Mouse (Mus musculus): ENCODE data around the gene Retreg1. TPM values are rescaled to one million over a fixed set of nuclear protein-coding genes. Genes with fewer than 3 reads are reported as not detected.

Gene Retreg1
- polyA plus RNA-seq, 1 experiment from 2014 or later, result 19.5 TPM

- no peaks in the 10 kb centered on the region for H3K4me1 ChIP-seq (ENCODE audit: control insufficient read depth, insufficient read depth, low read length)
- no peak for ATAC-seq (ENCODE audit: insufficient read depth, low FRiP score)
- H3K36me3 ChIP-seq (ENCODE audit: control insufficient read depth, insufficient read depth, low read length), result no peaks in the 10 kb centered on the region
- H3K4me2 ChIP-seq (ENCODE audit: low read depth, low read length), result no peak overlapping the region
- H3K9me3 ChIP-seq (replicated peaks; ENCODE audit: control insufficient read depth, low read length), result no peaks in the 10 kb centered on the region
- no peaks in the 10 kb centered on the region for H3K27me3 ChIP-seq (ENCODE audit: control insufficient read depth, insufficient read depth, low read length)
- 4% methylated on average over 7 of the region's 7 CpGs for WGBS
- no peak overlapping the region for H3K9ac ChIP-seq (ENCODE audit: low read length)
- H3K27ac ChIP-seq (ENCODE audit: low read length), result no peak overlapping the region
- H3K4me3 ChIP-seq (replicated peaks; ENCODE audit: low read length), result no peak overlapping the region
These were observed 57.6 kb downstream of the Retreg1 start for GRCm38 (mm10) chr15:25900540-25900939.

DNA sequence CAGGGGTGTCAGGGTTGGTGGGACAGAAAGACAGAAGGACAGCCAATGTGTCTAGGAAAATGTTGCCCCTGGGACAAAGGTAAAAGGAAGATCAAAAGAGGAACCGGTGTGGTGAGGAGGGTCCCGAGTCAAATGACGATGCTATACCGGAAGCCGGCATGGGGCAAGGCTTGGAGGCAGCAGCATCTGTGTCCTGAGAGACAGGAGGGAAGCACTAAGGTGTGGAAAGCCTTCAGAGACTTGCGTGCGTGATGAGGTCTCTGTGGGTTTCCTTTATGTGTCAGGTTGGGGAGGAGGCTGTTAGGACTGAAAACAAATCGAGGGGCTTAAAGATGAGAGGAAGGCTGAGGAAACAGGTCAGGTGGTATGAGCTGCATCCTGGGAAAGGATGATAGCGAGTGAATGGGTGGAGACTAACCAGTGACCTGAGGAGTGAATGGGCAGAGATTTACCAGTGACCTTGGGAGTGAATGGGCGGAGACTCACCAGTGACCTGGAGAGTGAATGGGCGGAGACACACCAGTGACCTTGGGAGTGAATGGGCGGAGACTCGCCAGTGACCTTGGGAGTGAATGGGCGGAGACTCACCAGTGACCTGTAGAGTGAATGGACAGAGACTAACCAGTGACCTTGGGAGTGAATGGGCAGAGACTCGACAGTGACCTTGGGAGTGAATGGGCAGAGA is 60.1 kb downstream of the Retreg1 start:
- H3K9ac ChIP-seq (ENCODE audit: low read length), result no peak overlapping the region
- H3K27me3 ChIP-seq (ENCODE audit: control insufficient read depth, insufficient read depth, low read length), result no peaks in the 10 kb centered on the region
- 87% methylated on average over 15 of the region's 15 CpGs for WGBS
- no peaks in the 10 kb centered on the region for H3K36me3 ChIP-seq (ENCODE audit: control insufficient read depth, insufficient read depth, low read length)
- no peak overlapping the region for H3K4me3 ChIP-seq (replicated peaks; ENCODE audit: low read length)
- H3K9me3 ChIP-seq (replicated peaks; ENCODE audit: control insufficient read depth, low read length), result no peaks in the 10 kb centered on the region
- ATAC-seq (ENCODE audit: insufficient read depth, low FRiP score), result no peak
- no peak overlapping the region for H3K27ac ChIP-seq (ENCODE audit: low read length)
- no peak overlapping the region for H3K4me2 ChIP-seq (ENCODE audit: low read depth, low read length)
- H3K4me1 ChIP-seq (ENCODE audit: control insufficient read depth, insufficient read depth, low read length), result no peaks in the 10 kb centered on the region

DNA sequence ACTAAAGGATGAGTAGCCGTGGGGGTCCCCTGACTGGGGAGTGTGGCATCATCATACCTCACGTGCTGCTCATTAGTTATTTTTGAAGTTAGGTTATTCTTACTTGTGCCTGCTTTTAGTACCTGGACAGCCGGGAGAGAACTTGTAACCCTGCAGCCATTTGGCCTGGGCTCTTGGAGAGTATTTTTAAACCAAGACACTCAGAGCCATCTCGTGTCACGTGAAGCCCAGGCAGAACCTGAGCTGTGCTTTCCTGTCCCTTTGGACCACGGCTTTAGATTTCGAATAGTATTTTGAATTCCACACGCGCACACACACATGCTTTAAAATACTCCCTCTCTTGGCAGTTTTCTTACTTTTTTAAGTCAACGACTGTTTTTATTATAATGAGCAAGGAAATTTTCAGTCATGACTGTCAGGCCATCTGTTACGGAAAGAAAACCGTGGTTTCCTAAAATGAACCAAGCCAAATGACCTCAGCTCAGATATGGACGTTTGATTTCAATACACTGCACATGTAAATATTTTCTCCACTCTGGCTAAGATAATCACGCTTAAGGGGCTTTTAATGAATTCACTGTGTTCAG is 61.5 kb downstream of the Retreg1 start:
- Histone ChIP-seq H3K9ac (ENCODE audit: low read length) (no peak overlapping the region), H3K9me3 (replicated peaks; ENCODE audit: control insufficient read depth, low read length) (no peaks in the 10 kb centered on the region), H3K27ac (ENCODE audit: low read length) (no peak overlapping the region), H3K36me3 (ENCODE audit: control insufficient read depth, insufficient read depth, low read length) (no peaks in the 10 kb centered on the region), H3K4me1 (ENCODE audit: control insufficient read depth, insufficient read depth, low read length) (no peaks in the 10 kb centered on the region), H3K4me2 (ENCODE audit: low read depth, low read length) (no peak overlapping the region), H3K27me3 (ENCODE audit: control insufficient read depth, insufficient read depth, low read length) (no peaks in the 10 kb centered on the region), H3K4me3 (replicated peaks; ENCODE audit: low read length) (no peak overlapping the region)
- ATAC-seq (ENCODE audit: insufficient read depth, low FRiP score), result no peak
- WGBS, result 72% methylated on average over 14 of the region's 14 CpGs

- no peak for ATAC-seq (ENCODE audit: insufficient read depth, low FRiP score)
These were observed 67.0 kb downstream of the Retreg1 start for GRCm38 (mm10) chr15:25909783-25910494.

DNA sequence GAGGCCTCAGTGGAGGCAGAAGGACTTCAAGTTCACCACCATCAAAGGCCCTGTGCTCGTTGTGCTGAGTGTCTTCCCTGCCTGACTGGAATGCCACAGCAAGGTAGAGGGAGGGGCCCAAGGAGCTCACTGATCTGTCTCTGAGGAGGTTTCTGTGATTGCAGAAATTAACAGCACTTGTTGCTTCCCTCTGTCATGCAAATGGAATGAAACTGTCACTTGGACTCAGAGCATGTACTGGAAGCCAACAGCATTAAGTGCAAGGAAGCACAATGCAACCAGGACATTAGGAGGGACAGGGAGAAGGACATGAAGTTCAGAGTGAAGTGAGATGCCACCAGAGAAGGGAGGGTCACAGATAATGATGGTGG is 67.5 kb downstream of the Retreg1 start:
- H3K27ac ChIP-seq (ENCODE audit: low read length), result no peak overlapping the region
- no peak overlapping the region for H3K9ac ChIP-seq (ENCODE audit: low read length)
- no peaks in the 10 kb centered on the region for H3K27me3 ChIP-seq (ENCODE audit: control insufficient read depth, insufficient read depth, low read length)
- H3K36me3 ChIP-seq (ENCODE audit: control insufficient read depth, insufficient read depth, low read length), result no peaks in the 10 kb centered on the region
- no peak for ATAC-seq (ENCODE audit: insufficient read depth, low FRiP score)
- 23% methylated on average over 1 of the region's 1 CpGs for WGBS
- no peak overlapping the region for H3K4me3 ChIP-seq (replicated peaks; ENCODE audit: low read length)
- peaks cover 3% of the 10 kb centered on the region; the same call in 1 of the 2 replicates for H3K4me1 ChIP-seq (ENCODE audit: control insufficient read depth, insufficient read depth, low read length)
- H3K4me2 ChIP-seq (ENCODE audit: low read depth, low read length), result no peak overlapping the region
- no peaks in the 10 kb centered on the region for H3K9me3 ChIP-seq (replicated peaks; ENCODE audit: control insufficient read depth, low read length)

More at GRCm38 (mm10) chr15:25909783-25910494, 67.0 kb downstream of the Retreg1 start:
- no peak overlapping the region for H3K4me3 ChIP-seq (replicated peaks; ENCODE audit: low read length)
- H3K4me2 ChIP-seq (ENCODE audit: low read depth, low read length), result no peak overlapping the region
- H3K9ac ChIP-seq (ENCODE audit: low read length), result no peak overlapping the region
- H3K4me1 ChIP-seq (ENCODE audit: control insufficient read depth, insufficient read depth, low read length), result peaks cover 1% of the 10 kb centered on the region; the same call in 1 of the 2 replicates
- H3K36me3 ChIP-seq (ENCODE audit: control insufficient read depth, insufficient read depth, low read length), result no peaks in the 10 kb centered on the region
- H3K27me3 ChIP-seq (ENCODE audit: control insufficient read depth, insufficient read depth, low read length), result no peaks in the 10 kb centered on the region
- no peak overlapping the region for H3K27ac ChIP-seq (ENCODE audit: low read length)
- WGBS, result 75% methylated on average over 11 of the region's 11 CpGs
- no peaks in the 10 kb centered on the region for H3K9me3 ChIP-seq (replicated peaks; ENCODE audit: control insufficient read depth, low read length)

- no peak overlapping the region for H3K9ac ChIP-seq (ENCODE audit: low read length)
- H3K27ac ChIP-seq (ENCODE audit: low read length), result no peak overlapping the region
- peaks cover 3% of the 10 kb centered on the region; the same call in 1 of the 2 replicates for H3K4me1 ChIP-seq (ENCODE audit: control insufficient read depth, insufficient read depth, low read length)
- no peaks in the 10 kb centered on the region for H3K27me3 ChIP-seq (ENCODE audit: control insufficient read depth, insufficient read depth, low read length)
- ATAC-seq (ENCODE audit: insufficient read depth, low FRiP score), result no peak
- no peaks in the 10 kb centered on the region for H3K9me3 ChIP-seq (replicated peaks; ENCODE audit: control insufficient read depth, low read length)
- WGBS, result 88% methylated on average over 1 of the region's 1 CpGs
- no peak overlapping the region for H3K4me3 ChIP-seq (replicated peaks; ENCODE audit: low read length)
- no peak overlapping the region for H3K4me2 ChIP-seq (ENCODE audit: low read depth, low read length)
- no peaks in the 10 kb centered on the region for H3K36me3 ChIP-seq (ENCODE audit: control insufficient read depth, insufficient read depth, low read length)
These were observed 67.9 kb downstream of the Retreg1 start for GRCm38 (mm10) chr15:25910924-25911323.

- H3K27ac ChIP-seq (ENCODE audit: low read length), result no peak overlapping the region
- no peak overlapping the region for H3K4me2 ChIP-seq (ENCODE audit: low read depth, low read length)
- H3K9me3 ChIP-seq (replicated peaks; ENCODE audit: control insufficient read depth, low read length), result no peaks in the 10 kb centered on the region
- H3K4me1 ChIP-seq (ENCODE audit: control insufficient read depth, insufficient read depth, low read length), result peaks cover 3% of the 10 kb centered on the region; the same call in 1 of the 2 replicates
- H3K27me3 ChIP-seq (ENCODE audit: control insufficient read depth, insufficient read depth, low read length), result no peaks in the 10 kb centered on the region
- no peak for ATAC-seq (ENCODE audit: insufficient read depth, low FRiP score)
- H3K4me3 ChIP-seq (replicated peaks; ENCODE audit: low read length), result no peak overlapping the region
- 82% methylated on average over 7 of the region's 7 CpGs for WGBS
- H3K36me3 ChIP-seq (ENCODE audit: control insufficient read depth, insufficient read depth, low read length), result no peaks in the 10 kb centered on the region
- no peak overlapping the region for H3K9ac ChIP-seq (ENCODE audit: low read length)
These were observed 69.9 kb downstream of the Retreg1 start for GRCm38 (mm10) chr15:25912911-25913310.

DNA sequence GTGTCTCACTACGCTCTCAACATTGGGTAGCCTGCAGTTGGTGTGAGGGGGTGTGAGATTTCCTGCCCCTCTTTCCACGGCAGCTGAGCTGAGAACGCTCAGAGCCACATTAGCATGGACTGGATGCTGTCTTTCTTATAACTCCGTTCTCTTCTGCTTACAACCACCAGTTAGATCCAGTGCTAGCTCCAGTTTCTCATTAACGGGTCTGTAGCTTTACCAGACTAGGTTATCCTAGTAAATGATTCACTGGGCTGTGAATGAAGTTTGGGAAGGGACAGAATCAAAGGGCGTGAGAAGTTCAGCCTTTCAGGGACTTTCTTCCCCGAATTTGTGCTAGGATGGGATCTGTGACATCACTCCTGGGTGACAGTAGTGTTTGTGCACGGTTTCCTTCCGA is 70.7 kb downstream of the Retreg1 start:
- WGBS, result 68% methylated on average over 9 of the region's 9 CpGs
- ATAC-seq (ENCODE audit: insufficient read depth, low FRiP score), result no peak
- Histone ChIP-seq H3K9ac (ENCODE audit: low read length) (no peak overlapping the region), H3K27ac (ENCODE audit: low read length) (no peak overlapping the region), H3K4me3 (replicated peaks; ENCODE audit: low read length) (no peak overlapping the region), H3K4me1 (ENCODE audit: control insufficient read depth, insufficient read depth, low read length) (peaks cover 3% of the 10 kb centered on the region; the same call in 1 of the 2 replicates), H3K9me3 (replicated peaks; ENCODE audit: control insufficient read depth, low read length) (no peaks in the 10 kb centered on the region), H3K4me2 (ENCODE audit: low read depth, low read length) (no peak overlapping the region), H3K36me3 (ENCODE audit: control insufficient read depth, insufficient read depth, low read length) (no peaks in the 10 kb centered on the region), H3K27me3 (ENCODE audit: control insufficient read depth, insufficient read depth, low read length) (no peaks in the 10 kb centered on the region)

- ATAC-seq (ENCODE audit: insufficient read depth, low FRiP score), result no peak
- H3K9me3 ChIP-seq (replicated peaks; ENCODE audit: control insufficient read depth, low read length), result no peaks in the 10 kb centered on the region
- H3K36me3 ChIP-seq (ENCODE audit: control insufficient read depth, insufficient read depth, low read length), result no peaks in the 10 kb centered on the region
- no peaks in the 10 kb centered on the region for H3K27me3 ChIP-seq (ENCODE audit: control insufficient read depth, insufficient read depth, low read length)
- peaks cover 3% of the 10 kb centered on the region; the same call in 1 of the 2 replicates for H3K4me1 ChIP-seq (ENCODE audit: control insufficient read depth, insufficient read depth, low read length)
- H3K4me2 ChIP-seq (ENCODE audit: low read depth, low read length), result no peak overlapping the region
- no peak overlapping the region for H3K9ac ChIP-seq (ENCODE audit: low read length)
- H3K4me3 ChIP-seq (replicated peaks; ENCODE audit: low read length), result no peak overlapping the region
- H3K27ac ChIP-seq (ENCODE audit: low read length), result no peak overlapping the region
- WGBS, result 75% methylated on average over 4 of the region's 4 CpGs
These were observed 71.2 kb downstream of the Retreg1 start for GRCm38 (mm10) chr15:25914160-25914559.

Measured in stomach, embryonic 16.5 days (tissue).